Mouse (Mus musculus) CD4-positive helper T cell, adult 2 months (primary cell): Measurements from ENCODE around the gene Olfr480.

Source experiments
- DNase-seq: peaks from one replicate; pipeline ENCODE4 v3.0.0-alpha.2; 2012; ENCODE audit warnings: low read depth, missing footprints, low spot score

Gene Olfr480

DNA sequence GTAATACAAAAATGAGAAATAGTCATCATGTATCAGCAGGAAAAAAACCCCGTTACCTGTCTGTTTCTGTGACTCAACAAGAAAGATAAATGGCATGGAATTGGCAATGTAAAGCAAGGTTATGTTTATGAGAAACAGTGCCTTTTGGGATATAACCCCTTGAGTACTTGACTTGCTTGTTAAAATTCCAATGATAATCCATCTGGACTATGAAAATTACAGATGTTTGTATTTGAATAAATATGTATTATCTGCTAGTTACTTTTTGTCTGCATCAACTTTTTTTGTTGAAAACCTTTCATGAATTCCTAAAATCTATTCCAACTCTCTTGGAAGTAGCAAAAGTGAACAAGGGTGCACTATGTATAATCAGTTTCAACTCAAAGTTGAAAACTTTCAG lies at the start of gene Olfr480:
Gene Olfr480 (minus strand): TSS at position 101 of the 400 bp plus-strand sequence.
- no peak for DNase-seq

DNA sequence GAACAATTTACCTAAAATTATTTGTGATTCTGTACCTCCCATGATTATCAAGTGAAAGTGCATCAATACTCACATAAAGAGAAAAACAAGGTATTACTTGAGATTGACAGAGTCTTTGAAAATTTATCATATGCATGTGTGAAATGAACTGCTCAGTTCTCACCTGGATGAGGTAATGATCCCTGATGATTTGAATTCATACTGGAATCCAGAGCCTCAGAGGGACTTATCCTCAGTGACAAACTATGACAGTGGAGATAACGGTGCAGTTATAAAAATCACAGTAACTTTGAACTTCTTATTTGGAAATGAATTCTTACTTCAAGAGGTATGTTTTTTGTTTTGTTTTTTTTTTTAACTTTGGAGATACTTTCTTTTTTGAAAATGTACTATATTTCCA lies 33.4 kb upstream of the Olfr480 start, which contains the start of gene Olfr483:
Gene Olfr483 (plus strand): TSS at position 301 of the 400 bp plus-strand sequence.
- no peak for DNase-seq

DNA sequence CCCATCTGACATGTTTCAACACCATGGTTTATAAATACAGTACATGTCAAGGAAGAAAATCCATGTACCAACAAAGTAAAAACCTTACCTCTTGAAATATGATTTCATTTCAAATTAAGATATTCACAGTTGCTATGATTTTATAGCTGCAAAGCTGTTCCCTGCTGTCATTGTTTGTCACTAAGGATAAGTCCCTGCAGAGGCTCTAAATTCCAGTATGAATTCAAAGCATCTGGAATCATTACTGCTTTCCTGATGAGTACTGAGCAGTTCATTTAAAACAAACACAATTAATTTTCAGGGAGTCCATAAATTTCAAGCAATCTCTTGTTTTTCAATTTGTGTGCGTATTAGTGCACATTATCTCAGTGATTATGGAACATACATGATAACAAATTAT lies 30.3 kb upstream of the Olfr480 start, which contains the start of gene Olfr482:
Gene Olfr482 (minus strand): TSS at position 101 of the 400 bp plus-strand sequence.
- DNase-seq = no peak

DNA sequence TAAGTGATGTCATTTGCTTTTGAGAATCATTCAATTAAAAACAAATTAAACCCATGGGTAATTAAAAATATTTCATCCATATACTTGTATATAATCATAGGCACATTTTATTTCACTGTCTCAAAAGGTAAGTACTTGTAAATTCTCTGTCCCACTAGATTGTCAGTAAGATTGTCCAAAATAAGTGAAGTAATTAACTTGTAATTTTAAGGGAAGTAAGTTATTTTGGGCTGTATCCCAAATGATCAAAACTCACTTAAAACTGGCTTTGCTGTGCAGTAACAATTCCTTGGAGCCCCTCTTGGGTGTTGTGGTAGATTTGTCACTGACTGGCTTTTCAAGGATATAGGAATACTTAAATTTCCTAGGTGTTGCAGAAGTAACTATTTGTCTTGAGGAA lies 12.4 kb upstream of the Olfr480 start, which contains the start of gene Olfr481:
Gene Olfr481 (plus strand): TSS at position 301 of the 400 bp plus-strand sequence.
- DNase-seq = no peak

DNA sequence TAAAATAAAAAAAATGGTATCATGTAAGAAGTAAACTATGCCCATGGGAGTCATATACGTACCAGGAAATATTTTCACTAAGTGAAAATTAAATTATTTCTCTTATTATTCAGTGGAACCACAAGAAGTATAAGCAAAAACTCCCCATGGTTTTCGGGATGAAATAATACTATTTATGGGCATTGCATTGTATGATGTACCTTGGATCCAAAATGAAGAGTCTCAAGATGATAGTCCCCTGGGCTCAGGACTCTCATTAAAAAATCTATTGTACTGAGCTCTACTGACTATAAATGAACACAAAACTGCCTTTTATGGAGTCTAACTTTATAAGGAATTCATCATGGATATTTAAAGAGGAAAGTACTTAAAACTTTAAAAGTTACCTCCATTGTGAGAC lies 16.8 kb downstream of the Olfr480 start, which contains the start of gene Olfr479:
Gene Olfr479 (plus strand): TSS at position 301 of the 400 bp plus-strand sequence.
- no peak for DNase-seq

DNA sequence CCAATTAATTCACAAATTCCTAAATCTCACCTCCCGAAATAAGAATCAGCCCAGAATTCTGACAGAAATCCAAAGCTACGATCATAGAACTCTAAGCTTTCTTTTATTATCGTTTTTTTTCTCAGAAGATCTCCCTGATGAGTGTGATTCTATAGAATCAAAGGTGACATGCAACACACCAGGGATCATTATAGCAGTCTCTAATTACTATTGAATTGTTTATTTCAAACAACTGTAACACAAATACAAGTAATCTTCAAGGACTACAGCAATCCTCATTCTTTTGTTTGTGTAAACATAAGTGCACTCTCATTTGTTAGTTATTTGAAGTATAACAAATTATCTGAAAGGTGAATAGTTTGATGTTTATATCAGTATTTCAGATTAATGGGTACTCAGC lies 33.3 kb downstream of the Olfr480 start, which contains the start of gene Olfr478:
Gene Olfr478 (minus strand): TSS at position 101 of the 400 bp plus-strand sequence.
- DNase-seq = no peak
